Mouse (Mus musculus) left cerebral cortex, adult 18-20 months (tissue): Measurements from ENCODE around the gene Yif1b. TPM values are rescaled to one million over a fixed set of nuclear protein-coding genes. Genes with fewer than 3 reads are reported as not detected.
"Not testable (repeated sequence)": the region's sequence is repeated elsewhere in the genome, so short reads cannot be mapped to it uniquely, and the experiment has no call there.

Experiments
- DNase-seq, 2 experiments: peaks; one replicate each; pipeline ENCODE4 v3.0.0; 2021 to 2022; ENCODE audit warnings: low spot score in 2 of 2, mixed read lengths in 1 of 2
- long read RNA-seq, 2 experiments: library from polyadenylated mRNA; stranded (forward); transcript quantifications; one replicate each; pipeline ENCODE4 v2.0.0; 2021
- total RNA-seq, 2 experiments: library from RNA; stranded (reverse); gene quantifications; 2 replicates each; pipeline ENCODE4 v1.2.3; 2021

Yif1b gene
- total RNA-seq, result 10 to 100 TPM; 51.7 to 52.4 TPM
- long read RNA-seq, experiment 1, transcript Yif1b-203 (8 exons, 1,126 nt), result major isoform, 53 of 95 reads
- long read RNA-seq, experiment 1, transcript Yif1b-201 (8 exons, 1,111 nt), result minor isoform, 15 of 95 reads
- long read RNA-seq, experiment 1, partial matches to known transcripts, result 3 of 95 reads
- long read RNA-seq, experiment 1, other reads (novel, unspliced or antisense), result 23 of 95 reads
- long read RNA-seq, experiment 2, transcript Yif1b-201 (8 exons, 1,111 nt), result minor isoform, 12 of 92 reads
- long read RNA-seq, experiment 2, transcript Yif1b-203 (8 exons, 1,126 nt), result major isoform, 59 of 92 reads
- long read RNA-seq, experiment 2, partial matches to known transcripts, result 1 of 92 reads
- long read RNA-seq, experiment 2, other reads (novel, unspliced or antisense), result 18 of 92 reads

- DNase-seq, result peak; percentile 98 to 99
Measured at GRCm38 (mm10) chr7:29238019-29238967, at the start of gene Yif1b. Gene Yif1b (plus strand): TSS chr7:29238329.

DNA sequence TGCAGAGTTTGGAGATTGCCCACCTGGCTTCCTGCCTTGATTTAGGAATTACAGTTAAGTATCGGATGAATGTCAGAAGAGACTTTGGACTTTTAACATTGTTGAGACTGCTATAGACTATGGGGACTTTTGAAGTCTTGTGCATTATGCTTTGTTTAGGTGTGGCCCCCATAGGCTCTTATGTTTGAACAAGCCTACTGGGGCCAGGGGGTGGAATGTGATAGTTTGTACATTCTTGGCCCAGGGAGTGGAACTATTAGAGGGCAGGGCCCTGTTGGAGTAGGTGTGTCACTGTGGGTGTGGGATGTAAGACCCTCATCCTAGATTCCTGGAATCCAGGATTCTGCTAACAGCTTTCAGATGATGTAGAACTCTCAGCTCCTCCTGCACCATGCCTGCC lies 43.9 kb upstream of the Yif1b start:
- DNase-seq, result not testable (repeated sequence)

GRCm38 (mm10) chr7:29202577-29202976 lies 35.6 kb upstream of the Yif1b start:
- no peak for DNase-seq

DNA sequence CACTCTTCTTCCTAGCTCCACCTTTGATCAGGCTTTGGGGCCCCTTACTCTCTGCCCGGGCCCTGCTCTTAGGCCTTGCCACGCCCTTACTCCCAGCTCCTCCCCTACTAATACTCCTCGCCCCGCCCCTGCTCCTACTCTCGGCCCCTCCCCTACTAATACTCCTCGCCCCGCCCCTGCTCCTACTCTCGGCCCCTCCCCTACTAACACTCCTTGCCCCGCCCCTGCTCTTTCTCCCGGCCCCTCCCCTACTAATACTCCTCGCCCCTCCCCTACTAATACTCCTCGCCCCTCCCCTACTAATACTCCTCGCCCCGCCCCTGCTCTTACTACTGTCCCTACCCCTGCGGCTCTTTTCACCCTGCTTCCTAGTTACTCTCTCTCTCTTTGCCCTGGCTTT lies 27.1 kb upstream of the Yif1b start:
- not testable (repeated sequence) for DNase-seq

DNA sequence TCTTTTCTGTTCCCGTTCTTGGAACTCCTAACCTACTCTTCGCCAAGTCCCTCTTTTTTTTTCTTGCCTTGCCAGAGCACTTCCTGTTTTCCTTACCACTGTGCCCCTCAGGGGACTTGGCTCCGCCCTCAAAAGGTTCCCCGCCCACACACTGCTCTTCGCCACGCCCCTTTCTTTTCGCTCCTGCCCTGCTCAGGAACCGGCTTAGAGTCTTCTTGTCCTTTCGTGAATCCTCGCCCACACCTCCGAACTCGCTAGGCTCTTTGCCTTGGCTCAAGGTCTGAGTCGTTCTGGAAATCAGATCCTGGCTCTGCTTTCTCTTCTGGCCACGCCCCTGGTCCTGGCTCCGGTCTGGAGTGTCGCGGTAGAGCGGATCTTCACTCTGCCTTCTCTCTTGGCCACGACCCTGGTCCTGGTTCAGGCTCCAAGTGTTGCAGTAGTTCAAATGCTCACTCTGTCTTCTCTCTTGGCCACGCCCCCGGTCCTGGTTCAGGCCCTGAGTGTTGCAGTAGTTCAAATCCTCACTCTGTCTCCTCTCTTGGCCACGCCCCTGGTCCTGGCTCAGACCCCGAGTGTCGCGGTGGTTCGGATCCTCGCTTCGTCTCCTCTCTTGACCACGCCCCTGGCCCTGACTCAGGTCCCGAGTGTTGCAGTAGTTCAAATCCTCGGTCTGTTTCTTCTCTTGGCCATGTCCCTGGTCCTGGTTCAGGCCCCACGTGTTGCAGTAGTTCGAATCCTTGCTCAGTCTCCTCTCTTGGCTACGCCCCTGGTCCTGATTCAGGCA lies 26.5 kb upstream of the Yif1b start:
- peak in 1 of 2 experiments; percentile 13 for DNase-seq

- DNase-seq, result no peak
Measured at GRCm38 (mm10) chr7:29212199-29212765, 25.8 kb upstream of the Yif1b start.

DNA sequence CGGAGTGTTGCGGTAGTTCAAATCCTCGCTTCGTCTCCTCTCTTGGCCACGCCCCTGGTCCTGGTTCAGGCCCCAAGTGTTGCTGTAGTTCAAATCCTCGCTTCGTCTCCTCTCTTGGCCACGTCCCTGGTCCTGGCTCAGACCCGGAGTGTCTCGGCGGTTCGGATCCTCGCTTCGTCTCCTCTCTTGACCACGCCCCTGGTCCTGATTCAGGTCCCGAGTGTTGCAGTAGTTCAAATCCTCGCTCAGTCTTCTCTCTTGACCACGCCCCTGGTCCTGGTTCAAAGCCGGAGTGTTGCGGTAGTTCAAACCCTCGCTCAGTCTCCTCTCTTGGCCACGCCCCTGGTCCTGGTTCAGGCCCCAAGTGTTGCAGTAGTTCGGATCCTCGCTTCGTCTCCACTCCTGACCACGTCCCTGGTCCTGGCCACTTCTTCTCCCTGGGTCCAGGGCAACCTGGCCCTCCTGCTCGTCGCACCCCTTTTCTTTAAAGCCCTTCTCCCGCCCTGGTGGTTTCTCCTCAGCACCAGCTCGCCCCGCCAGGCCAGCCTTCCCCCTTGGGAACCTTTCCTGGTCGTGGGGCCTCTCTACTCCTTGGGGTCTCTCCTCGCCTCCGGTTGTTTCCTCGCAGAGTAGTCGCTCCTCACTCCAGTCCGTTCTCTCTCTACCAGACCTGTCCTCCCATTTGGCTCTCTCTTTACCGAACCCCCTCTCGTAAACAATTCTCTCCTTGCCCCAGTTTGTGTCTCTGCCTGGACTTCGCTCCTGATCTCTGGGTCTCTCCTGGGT lies 25.2 kb upstream of the Yif1b start:
- DNase-seq, result not testable (repeated sequence)

GRCm38 (mm10) chr7:29213675-29214082 lies 24.4 kb upstream of the Yif1b start, which contains the start of gene Catsperg1:
Gene Catsperg1 (minus strand): TSS chr7:29214035.
- no peak for DNase-seq

GRCm38 (mm10) chr7:29214236-29214635 lies 23.9 kb upstream of the Yif1b start:
- DNase-seq, result no peak

GRCm38 (mm10) chr7:29214846-29215245 lies 23.3 kb upstream of the Yif1b start:
- DNase-seq, result no peak

- DNase-seq, result peak in 1 of 2 experiments; percentile 34
Measured at GRCm38 (mm10) chr7:29224756-29225394, 13.3 kb upstream of the Yif1b start.

- DNase-seq, result peak in 1 of 2 experiments; percentile 39
Measured at GRCm38 (mm10) chr7:29225520-29225919, 12.6 kb upstream of the Yif1b start.

GRCm38 (mm10) chr7:29228202-29228601 lies 9.9 kb upstream of the Yif1b start:
- no peak for DNase-seq

GRCm38 (mm10) chr7:29230560-29230959 lies 7.6 kb upstream of the Yif1b start:
- DNase-seq, result no peak

- DNase-seq, result no peak
Measured at GRCm38 (mm10) chr7:29231517-29231916, 6.6 kb upstream of the Yif1b start.

DNA sequence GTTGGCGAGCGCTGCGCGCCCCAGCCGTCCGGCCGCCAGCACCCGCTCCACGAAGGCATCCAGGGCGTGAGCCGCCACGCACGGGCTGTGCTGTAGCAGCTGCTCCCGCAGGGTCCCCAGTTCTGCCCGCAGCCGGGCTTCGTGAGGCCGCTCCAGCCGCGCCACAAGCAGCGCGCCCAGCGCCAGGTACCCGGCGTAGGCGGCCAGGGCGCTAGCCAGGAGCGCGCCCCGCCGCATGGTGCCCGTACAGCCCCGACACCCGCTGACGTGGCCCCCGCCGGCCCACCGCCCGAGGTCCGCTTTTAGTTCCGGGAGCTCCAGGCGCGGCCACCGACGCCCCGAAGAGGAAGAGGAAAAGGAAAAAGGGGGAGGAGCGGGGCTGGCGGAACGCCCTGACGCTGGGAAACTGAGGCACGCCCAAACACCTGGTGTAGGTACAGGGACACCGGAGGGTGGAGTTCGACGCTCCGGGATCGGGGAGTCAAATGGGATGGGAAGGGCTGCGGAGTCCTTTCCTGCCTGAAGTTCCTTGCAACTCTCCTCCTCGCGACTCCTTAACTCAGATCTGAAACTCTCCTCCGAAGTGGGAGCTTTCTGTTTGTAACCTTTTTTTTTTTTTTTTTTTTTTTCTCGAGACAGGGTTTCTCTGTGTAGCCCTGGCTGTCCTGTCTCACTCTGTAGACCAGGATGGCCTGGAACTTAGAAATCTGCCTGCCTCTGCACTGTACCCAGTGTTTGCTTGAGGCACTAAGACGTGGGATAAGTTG lies 5.7 kb upstream of the Yif1b start, which contains the start of gene Kcnk6:
TSS of gene Kcnk6 (minus strand) at position 269 of the 767 bp plus-strand sequence.
- peak in 1 of 2 experiments; percentile 30 for DNase-seq

DNA sequence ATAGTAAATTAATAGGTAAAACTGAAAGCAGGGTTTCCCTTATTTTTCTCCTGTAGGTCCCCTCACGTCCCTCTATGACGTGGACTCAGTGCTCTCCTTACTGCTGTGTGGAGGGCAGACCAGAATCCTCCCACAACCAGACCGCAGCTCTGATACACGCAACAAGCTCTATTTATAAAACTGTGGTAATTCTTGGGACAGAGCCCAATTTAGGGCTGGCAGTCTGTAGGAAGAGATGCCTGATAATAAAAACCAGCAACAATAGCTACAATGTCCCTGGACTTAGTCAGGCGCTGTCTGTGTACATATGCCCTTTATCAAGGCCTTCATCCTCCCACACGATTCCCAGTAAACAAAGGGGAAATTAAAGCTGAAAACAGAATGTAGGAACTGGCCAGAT lies 4.4 kb upstream of the Yif1b start:
- DNase-seq, result no peak

GRCm38 (mm10) chr7:29234661-29235060 lies 3.5 kb upstream of the Yif1b start:
- no peak for DNase-seq
